Mouse (Mus musculus): ENCODE data around the gene Rgp1.

Rgp1 gene

DNA sequence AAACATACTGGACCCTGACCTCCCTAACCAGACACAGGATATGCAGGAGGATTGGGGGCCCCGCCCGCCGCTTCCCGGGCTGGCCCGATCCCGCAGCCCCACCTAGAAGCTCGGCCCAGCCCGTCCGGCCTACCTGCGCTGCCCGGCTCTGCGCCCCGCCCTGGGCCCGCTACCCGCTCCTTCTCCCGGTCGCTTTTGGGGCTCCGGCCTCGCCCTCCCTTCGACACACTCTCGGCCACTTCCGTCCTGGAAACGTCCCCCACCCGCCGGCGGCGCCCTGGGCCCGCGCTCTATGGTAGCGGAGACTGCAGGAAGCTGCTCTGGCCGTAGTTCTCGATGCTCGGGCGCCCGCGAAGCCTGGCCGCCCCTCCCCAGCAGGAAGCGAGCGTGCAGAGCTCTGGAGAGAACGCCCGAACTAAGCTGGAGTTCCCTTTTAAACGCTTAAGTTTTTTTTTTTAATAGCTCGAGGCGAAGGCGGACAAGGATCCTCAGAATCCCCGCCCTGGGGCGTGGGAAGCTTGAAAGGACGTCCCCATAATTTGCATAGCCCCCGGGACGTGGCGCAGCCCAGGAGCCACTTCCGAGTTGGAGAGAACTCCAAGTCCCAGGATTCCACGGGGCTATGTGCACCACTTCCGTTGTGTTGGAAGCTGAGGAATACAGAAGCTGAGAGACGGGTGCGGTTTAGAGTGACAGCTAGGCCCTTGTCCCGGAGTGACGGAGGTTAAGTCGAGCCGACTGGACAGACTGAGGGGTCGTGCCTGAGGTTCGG, 16.3 kb upstream of the Rgp1 start, which contains the start of the genes Creb3 and Tln1:
Gene Creb3 (plus strand): TSS at position 336 of the 772 bp plus-strand sequence.
Gene Tln1 (minus strand): TSS at position 695 of the 772 bp plus-strand sequence.
- peak; percentile 94 for DNase-seq (ENCODE audit: low read depth)

DNA sequence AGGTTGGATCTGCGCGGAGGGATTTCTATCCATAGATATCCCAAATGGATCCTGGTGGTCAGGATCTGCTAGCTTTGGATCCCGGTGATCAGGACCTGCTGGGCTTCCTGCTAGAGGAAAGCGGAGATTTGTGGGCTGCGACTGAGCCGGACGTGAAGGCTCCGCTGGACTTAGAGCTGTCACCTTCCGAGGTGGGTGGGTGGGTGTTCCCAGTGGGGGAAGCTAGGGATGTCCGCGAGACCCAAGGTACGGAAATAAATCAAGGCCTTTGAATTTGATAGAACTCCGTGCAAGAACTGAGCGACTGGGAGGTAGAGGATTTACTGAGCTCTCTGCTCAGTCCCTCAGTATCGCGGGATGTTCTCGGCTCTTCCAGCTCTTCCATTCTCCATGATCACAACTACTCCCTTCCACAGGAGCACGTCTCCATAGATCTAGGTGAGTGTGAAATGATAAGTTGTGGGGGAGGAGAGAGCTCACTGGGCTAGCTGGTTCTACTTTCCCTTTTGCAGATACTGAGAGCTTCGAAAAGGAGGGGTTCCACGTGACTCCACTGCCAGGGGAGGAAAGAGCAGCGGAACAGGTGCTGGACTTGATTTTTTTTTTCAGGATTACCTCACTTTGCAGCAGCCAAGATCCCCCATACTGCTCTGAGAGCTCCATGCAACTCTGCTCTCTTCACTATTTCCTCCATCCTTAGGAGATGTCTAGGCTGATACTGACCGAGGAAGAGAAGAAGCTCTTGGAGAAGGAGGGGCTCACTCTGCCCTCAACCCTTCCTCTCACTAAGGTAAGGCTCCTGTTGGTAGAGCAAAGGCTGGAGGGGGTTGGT, 15.5 kb upstream of the Rgp1 start:
- DNase-seq (ENCODE audit: low read depth), result peak; percentile 59

DNA sequence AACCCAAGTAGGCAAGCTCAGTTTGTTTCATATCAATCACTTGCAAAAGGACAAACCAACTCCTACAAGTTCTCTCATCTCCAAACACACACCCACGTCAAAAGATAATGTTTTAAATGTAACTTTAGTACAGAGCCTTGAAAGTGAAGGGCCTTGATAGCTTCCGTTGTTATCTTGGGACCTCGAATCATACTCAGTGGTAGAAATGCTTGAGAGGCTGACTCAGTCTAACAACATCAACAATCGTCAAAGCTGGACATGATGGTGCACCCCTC, 15.0 kb upstream of the Rgp1 start:
- DNase-seq (ENCODE audit: low read depth), result no peak

DNA sequence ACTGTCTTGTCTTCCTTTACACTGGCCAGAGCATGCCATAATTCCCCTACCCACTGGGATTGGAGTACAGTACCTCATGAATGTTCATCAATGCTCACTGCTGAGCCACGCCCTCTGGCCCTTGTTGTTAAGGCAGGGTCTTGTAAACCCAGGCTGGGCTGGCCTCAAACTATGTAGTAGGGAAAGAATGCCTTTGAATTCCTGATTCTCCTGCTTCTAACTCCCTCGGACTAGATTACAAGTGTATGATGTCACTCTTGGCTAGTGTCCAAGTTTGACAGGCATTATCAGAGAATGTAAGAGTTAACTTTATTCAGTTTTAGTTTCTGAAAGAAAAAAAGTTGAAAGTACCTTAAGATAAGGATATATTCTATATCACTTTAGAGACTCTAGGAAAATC, 14.3 kb upstream of the Rgp1 start:
- no peak for DNase-seq (ENCODE audit: low read depth)

DNA sequence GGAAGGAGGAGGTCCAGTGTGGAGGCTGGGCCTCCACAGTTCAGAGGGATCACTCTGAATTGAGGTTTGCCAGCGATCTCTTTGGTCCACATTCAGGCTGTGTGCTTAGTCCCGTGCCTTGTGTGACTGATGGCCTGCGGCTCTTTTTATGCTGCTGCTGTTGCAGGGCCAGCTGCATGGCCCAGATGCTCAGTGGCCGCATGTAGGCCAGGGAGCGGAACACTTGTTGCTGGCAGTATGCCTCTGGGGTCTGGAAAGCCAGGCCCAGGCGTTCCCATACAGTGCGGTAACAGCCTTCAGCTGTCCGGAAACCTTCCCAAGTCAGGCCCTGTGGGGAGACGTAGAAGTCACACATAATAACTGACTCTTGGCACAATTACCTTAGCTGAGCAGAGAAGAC, 11.4 kb upstream of the Rgp1 start:
- no peak for DNase-seq (ENCODE audit: low read depth)

DNA sequence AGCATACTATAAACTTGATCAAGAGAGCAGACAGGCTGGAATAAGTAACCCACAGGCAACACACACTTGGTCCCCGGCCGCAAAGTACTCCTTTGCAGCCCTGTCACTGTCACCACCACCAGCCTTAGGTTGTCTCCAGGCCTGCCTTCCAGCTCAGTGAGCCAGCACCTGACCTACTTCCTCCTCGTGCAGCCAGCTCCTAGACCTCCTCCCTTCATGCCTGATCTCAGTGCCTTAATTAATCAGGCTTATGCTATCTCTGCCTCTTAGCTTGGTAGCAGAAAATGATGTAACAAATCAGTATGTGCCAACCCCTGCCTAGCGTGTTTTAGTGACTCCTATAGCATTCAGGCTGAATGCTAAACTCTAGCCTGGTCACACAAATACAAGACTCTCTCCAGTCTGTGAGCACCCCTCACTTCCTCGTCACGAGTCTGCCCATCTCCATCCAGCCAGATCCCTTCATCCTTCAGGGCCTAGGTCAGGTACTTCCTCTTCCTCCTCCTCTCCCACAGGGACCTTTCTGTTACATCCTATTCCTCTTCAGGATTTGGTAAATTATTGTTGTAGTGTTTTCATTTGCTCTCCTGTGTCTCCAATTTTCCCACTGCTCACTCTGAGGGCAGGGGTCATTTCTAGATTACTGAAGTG, 7.0 kb upstream of the Rgp1 start:
- no peak for DNase-seq (ENCODE audit: low read depth)

DNA sequence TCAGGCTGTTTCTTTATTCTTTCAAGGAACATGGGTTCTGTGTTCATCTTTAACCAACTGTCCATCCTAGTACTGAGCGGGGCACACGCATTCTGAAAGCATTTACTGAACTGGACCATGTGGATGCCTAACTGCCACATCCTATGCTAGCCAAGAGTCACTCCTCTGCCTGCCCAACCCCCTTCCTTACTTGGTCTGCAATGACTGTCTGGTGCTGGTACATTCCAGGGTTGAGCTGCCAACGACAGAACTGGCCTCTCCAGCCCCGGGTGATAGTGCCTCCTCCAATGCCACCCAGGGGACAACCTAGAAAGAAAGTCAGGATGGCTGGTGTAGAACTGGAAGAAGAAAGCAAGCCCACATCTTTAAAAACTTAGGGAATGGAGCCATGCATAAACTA, 5.0 kb upstream of the Rgp1 start:
- DNase-seq (ENCODE audit: low read depth), result no peak

DNA sequence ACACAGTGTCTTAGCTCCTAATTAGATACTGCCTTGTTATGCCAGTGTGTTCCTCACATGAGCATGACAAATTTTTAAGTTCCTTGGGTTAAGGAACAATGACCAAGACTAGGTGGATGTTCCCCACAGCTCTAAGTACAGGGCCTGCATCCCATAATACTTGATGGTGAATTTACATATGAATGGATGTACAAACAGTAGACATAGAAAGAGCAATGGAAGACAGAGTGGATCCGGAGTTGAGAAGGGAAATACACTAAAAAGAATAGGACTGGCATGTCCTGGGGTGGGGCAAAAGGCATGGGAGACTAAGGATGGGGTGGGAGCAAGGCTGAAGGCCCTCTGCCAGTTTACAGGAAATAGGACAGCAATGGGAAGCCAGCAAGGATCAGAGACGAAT, 3.2 kb upstream of the Rgp1 start:
- DNase-seq (ENCODE audit: low read depth), result no peak

DNA sequence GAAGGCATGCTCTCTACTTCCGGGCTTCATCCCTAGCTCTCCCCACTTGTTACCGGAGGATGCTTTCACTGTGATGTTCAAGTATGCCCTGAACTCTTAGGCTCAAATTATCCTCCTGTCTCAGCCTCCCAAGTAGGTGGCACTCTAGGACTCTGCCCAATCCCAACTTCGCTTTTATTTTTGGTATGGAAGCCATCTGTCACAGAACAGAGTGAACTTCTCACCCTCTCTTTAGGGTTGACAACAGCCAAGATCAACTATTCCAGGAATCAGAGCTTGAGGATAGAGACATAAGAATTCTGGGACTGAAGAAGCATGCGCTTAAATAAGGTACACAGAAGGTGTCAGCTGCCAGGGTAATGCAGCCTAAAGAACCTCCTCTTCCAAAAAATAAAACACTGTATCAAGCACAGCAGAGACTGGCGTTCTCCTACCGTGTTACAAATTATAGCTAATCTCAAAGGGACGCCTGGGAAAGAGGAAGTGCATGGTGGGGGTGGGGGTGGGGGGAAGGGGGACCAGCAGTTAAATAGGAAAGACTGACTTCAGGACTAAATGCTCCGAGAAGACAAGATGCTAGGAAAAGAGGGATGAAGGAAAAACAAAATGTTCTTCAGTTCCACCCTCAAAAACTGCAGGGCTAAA, 1.2 kb upstream of the Rgp1 start:
- DNase-seq (ENCODE audit: low read depth), result no peak

DNA sequence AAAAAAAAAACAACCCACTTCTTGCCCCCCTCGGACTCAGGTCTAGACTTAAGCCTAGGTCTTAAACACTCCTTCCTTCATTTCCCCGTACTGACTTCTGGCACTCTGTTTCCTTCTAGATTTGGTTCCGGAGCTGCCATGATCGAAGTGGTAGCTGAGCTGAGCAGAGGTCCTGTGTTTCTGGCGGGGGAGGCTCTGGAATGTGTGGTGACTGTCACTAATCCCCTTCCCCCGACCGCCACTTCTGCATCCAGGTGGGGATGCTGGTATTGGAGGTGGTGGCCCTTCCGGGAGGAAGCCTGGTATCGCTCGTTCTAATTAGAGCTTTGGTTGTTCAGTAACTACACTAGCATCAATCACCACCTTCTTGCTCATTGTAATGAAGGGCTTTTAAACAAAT, 741 bp downstream of the Rgp1 start:
- no peak for DNase-seq (ENCODE audit: low read depth)

DNA sequence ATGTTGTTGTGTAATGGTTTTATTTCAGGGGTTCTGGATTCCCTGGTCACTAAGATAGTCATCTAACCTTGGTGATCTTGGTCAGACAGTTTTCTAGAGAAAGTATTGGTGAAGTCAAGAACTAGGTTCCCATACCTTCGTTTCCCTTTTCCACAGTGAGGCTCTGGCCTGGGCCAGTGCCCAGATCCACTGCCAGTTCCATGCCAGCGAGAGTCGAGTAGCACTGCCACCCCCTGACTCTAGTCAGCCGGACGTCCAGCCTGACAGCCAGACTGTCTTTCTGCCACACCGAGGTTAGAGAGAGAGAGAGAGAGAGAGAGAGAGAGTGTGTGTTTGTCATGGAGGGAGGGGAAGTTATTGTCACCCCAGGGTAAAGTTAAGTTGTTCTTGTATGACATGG, 1.2 kb downstream of the Rgp1 start:
- DNase-seq (ENCODE audit: low read depth), result no peak

DNA sequence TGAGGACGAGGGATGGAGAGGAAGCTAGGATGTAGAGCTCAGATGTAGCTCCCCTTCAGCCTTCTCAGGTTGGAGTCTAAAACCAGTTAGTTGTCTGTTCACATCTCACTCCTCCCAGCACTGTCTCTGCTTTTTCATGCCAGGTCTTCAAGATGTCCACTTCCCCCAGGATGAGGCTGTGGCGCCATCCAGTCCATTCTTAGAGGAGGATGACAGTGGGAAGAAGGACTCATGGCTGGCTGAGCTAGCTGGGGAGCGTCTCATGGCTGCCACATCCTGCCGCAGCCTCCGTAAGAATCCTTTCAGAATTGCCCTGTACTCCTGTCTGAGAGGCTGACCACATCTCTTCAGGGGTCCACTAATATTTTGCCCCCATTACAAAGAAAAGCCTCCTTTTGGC, 2.2 kb downstream of the Rgp1 start:
- no peak for DNase-seq (ENCODE audit: low read depth)

DNA sequence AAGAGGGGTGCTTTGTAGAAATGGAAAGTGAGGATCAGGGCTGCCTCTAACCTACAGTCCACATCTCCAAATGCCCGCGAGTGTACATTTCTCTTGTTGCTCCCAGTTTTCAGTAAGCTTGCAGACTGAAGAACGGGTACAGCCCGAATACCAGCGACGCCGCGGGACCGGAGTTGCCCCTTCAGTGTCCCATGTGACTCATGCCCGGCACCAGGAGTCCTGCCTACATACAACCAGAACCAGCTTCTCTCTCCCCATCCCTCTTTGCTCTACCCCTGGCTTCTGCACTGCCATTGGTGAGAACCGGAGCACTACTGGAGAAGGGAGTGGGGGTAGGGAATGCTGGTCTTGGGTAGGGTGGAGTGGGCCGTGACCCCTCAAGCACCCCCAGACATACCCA, 2.9 kb downstream of the Rgp1 start:
- DNase-seq (ENCODE audit: low read depth), result no peak

DNA sequence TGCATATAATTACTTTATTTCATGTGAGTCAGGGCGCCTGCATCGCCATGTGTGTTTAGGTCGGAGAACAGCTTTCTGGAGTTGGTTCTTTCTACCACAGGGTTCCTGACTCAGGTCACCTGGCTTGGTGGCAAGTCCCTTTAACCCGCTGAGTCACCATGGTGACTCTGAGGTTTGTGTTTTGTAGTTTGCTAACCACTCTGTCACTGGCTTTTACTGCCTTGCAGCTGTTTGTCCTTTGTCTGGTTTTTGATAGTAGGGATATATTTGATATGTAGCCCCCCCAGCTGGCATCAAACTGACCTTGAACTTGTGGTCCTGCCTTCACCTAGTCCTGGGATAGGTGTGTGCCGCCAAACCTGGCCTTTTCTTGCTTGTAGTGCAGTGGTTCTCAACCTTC, 3.7 kb downstream of the Rgp1 start:
- no peak for DNase-seq (ENCODE audit: low read depth)

DNA sequence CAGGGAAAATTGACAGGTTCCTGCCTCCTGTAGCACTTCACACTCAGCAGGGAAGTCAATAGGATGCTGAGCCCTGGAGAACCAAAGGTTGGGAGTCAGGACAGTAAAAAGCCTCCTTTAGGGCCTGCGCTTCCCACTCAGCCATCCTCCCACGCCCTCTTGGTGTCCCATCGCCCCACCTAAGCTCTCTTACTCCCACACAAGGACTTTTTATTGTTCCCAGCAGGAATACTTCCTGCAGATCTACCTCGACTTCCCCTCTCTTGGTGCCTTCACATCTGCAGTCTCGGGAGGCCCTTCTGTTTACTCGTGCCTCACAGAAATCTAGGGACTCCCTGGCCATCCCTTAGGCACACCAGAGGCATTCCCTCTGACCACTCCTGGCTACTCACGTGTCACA, 4.9 kb downstream of the Rgp1 start:
- no peak for DNase-seq (ENCODE audit: low read depth)

DNA sequence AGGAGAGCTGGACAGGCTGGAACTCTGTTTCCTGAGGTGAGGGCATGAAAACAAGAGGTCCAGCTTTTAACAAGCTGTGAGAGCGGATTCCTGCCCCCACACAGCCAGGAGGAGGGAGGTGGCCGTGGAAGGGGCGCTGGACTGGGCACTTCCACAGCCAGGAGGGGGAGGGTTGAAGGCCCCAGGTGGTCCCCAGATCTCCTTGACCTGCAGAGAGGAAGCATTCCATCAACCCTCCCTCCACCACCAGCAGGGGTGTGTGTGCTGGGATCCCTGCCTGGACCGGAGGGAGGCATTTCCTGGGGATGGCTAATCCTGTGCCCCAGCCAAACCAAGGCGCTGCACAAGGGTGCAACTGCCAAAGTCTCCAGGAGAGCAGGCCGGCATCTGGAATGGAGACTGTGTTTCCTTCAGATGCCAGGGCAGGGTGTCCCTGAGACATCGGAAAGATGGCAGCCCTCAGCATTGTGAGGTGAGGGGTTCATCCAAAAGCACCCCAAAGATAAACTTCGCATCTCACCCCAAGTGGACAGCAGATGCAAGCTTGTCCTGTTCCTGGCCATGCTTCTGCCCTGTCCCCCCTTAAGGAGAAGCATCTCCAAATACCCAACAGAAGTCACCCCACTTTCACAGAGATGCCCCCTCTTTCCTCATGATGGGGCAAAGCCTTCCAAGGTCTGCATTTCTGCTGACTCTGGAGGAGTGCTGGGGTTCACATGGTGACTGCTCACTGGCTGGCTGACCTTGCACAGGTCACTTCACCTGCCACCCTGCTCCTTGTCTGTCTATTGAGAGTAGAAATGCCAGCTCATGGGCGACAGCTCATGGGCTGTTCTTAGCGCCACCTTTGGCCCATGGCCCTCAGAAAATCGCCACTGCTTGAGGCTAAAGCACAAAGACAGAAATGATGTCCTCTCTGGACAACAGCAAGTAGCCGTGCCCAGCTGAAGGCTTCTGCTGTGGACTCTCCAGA, 6.2 kb downstream of the Rgp1 start, which contains the start of gene Msmp:
Gene Msmp (minus strand): TSS at position 51 of the 973 bp plus-strand sequence.
- DNase-seq (ENCODE audit: low read depth), result no peak

DNA sequence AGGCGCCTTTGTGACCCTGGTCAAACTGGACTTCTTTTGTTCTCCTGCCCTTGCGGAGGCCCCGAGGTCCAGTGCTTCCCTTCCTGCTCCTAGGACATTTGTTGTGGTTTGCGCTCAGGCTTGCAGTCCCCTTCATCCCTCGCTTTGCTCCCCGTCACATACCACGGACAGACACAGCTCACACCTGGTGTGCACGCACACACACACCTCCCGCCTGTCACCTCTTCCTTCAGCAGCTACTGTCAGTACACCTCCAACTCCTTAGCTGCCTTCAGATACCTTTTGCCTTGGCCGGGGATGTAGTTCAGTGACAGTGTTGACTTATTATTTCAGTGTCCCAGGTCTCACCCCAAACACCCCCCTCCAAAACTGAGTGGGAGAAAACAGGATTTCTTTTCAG, 7.2 kb downstream of the Rgp1 start:
- DNase-seq (ENCODE audit: low read depth), result no peak

DNA sequence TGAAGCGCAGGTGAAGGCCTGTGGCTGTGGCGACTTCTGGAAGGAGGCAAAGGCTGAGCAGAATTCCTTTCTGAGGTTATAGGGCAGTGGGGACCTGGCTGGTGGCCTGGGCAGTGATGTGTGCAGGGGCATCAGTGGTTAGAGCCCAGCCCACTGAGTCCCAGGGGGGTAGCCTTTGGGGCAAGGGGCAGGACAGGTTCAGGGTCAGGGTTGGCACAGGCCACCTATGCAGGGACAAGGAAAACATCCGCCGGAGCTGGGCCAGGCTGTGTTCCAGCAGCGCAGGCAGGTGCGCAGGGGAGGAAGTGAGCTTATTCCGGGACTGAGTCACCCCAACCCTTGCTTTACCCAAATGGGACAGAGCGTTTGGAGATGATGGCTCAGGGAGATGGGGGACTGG, 7.9 kb downstream of the Rgp1 start:
- no peak for DNase-seq (ENCODE audit: low read depth)

DNA sequence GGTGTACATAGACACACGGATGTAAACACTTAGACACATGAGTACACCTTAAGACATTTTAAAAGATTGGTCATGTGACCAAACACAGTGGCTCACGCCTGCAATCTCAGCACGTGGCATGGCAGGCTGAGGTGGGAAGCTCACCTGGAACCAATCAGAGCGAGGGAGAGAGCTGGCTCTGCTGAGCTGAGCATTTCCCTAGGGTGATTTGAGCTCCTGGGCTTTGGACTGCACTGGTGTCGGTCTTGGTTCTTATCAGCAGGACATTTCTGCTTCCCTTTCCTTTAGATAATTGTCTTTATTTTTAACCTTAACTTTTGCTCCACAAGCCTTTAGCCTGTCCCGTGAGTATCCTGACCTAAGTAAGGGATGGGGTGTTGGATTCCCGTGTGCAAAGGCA, 9.2 kb downstream of the Rgp1 start:
- no peak for DNase-seq (ENCODE audit: low read depth)

DNA sequence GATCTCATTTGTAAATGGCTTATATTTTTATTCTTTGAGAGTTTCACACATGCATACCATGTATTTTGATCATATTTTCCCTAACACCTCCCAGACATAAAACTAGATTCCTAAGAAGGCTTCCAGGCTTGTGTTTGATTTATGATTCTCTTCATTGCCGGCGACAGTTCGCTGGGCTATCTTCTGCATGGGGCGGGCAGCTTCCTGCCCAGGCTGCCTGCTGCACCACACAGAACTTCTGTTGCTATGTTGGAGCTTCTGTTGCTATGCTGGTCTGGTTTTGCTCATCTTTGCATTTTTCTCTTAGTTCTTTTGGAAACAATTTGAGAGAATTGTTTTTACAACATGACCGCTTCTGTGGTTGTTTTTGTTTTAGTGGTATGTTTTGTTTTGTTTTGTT, 13.0 kb downstream of the Rgp1 start:
- no peak for DNase-seq (ENCODE audit: low read depth)

DNA sequence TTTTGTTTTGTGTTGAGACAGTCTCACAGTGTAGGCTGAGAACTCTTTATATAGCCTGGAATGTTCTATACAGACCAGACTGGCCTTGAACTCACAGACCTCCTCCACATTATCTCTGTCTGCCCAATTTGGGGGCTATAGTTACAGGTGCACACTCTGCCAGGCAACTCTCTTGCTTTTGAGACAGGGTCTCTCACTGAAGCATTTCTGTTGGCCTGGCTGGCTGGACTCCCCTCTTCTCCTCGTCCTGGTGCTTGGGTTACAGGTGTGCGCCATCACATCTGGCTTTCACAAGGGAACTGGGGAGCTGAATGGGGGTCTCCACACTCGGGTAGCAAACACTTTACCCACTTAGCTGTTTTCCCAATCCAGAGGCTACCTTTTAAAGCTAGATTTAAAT, 13.4 kb downstream of the Rgp1 start:
- no peak for DNase-seq (ENCODE audit: low read depth)

Measured in naive thymus-derived CD4-positive, alpha-beta T cell, adult 2 months (primary cell).